Mouse (Mus musculus): ENCODE results near the gene Hipk2.
A peak's percentile ranks its signal among the peaks of the same experiment; 100 is the strongest.

Gene Hipk2

DNA sequence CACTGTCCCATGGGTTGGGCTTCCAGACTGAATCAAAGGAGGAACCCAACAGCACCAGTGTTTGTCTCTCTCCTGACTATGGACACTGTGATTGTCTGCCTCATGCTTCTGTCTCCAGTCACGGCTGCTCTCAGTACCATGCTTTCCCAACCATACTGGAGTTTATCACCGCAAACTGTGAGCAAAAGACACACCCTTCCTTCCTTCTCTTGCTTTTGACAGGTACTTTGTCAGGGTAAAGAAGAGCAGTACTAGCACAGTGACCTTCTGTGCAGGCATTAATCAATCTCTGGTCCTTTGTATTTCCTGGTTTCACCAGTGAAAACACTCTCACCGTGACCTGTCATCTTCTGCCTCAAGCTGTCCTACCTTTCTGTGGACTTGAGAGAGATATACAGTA lies 25.7 kb upstream of the Hipk2 start:
- DNase-seq = no peak

DNA sequence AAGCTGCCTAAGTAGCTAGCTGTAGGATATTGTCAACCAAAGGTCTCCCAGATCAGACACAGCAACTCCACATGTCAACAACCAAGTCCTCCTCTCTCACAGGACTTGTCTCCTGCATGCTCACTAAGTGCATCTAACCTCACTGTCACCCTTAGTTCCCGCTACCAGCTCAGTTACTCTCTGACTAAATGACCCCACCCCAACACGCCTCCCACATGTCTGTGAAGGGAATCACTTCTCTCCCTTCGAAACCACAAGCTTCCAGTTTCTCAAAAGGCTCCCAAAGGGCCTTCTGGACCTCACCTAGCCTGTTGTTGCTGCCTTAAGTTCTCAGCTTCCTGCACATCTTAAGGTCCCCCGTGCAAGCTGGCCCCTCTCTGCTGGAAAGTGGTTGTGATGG lies 25.2 kb upstream of the Hipk2 start:
- no peak for DNase-seq

DNA sequence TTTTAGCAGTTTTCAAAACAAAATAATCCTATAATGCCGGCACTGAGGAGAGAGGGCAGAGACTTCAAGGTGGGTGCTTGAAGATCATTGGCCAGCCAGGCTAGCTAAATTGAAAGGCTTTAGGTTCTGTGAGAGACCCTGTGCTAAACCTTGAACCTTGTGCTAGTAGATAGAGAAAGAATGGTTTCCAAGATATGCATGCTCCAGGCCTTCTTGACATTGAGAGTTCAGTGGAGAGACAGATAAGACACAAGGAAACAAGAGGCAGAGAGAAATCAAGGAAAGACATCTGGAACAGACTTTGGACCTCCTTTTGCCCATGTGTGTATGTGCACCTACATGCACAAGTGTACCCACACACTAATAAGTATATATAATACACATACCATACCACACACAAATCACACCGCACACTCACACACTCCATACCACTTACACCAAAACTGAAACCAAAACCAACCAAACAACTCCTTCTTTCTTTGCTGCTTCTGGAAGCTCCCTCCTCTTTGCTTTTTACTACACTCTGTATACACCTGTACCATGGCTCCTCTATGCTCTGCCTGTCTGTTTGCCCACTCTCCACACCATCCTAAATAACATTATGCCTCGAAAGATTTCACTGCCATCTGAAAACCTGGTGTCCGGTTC lies 24.6 kb upstream of the Hipk2 start:
- no peak for DNase-seq

DNA sequence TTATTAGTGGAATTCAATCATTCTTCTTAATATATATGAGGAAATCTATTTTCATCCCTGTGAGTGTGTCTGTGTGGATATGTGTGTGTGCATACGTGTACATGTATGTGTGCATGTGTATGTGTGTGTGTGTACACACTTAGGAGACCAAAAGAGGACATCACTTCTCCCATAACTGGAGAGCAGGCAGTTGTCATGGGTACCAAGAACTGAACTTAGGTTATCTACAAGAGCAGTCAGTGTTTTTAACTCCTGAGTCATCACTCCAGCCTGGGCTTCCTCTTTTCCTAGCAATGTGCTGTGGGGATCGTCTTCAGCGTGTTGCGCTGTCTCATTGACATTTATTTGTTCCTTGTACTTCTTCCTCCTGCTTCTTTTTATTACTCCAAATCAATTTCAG lies 24.1 kb upstream of the Hipk2 start:
- no peak for DNase-seq

DNA sequence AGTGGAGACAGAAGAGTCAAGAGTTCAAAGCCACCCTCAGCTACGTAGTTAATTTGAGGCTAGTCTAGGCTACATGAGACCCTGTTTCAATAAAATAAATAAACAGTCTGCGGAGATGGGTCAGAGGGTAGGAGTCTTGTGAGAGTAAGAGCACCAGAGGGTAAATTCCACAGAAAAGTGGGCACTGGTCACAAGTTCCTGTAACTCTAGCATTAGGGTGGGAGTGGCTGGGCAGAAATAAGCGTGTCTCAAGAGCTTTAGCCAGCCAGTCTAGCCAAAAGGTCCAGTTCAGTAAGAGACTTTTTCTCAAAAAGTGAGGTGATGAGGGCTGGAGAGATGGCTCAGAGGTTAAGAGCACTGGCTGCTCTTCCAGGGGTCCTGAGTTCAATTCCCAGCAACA lies 17.6 kb upstream of the Hipk2 start:
- no peak for DNase-seq

DNA sequence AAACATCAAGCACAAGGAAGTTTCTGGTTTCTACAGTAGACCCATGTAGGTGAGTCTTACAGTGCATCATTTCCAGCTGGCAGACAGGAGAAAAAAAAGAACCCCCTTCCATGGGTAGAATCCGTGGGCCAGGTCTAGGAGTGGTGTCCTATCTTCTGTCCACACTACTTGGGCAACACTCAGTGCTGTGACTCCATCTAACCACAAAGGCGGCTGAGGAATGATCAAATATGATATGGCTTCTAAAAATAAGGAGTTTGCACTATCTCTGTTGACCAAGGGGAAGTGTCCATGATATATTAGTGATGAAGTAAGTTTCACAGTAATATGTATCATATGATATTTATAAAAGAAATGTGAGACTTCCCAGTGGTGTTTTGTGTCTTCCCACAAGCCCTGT lies 16.1 kb upstream of the Hipk2 start:
- DNase-seq = no peak

DNA sequence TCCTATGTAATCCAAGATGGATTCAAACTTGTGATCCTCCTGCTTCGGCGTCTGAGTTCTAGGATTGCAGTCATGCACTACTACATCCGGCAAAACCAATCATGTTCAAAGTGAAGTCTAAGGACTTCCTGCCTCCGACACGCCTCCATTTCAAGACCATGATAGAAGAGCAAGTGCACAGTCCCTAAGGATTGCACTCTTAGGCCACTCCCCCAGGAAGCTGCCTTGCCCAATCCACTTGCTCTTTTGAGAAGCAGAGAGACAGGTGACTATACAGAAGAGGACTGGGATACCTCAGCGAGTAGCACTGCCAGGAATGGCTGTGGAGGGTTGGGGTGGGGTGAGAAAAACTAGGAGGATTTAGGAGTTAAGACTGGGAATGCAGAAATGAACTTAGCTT lies 13.2 kb upstream of the Hipk2 start:
- DNase-seq = no peak

DNA sequence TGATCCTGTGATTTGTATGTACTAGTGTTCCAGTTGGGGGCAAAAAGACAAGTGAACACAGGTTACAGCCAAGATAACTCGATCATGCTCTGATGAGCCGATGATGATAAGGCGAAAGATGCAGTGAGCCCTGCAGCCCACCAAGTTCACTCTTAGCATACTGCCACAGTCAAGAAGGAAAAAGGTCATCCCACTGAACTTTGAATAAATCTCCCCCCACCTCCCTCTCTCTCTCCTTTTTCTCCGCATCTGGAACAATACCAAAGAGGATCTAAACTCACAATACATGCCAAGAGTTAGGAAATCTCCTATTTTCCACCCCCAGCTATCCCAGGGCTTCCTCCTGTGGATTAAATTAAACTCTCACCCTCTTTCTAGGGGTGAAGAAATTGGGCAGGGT lies 11.5 kb upstream of the Hipk2 start:
- no peak for DNase-seq

DNA sequence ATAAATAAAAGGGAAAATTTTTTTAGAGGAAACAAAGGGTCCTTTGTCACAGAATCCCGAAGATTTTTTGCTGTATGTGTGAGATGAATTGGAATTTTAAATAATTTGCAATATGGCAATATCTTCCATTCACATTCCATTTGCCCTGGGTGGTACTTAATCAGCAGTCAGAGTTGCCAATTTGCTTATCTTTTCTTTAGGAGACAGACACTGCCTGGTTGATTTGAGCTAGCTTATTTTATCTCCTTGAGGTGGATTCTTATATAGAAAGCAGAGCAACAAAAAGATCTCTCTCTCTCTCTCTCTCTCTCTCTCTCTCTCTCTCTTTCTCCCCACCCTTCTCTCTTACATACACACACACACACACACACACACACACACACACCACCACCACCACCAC lies 9.2 kb upstream of the Hipk2 start:
- DNase-seq = no peak

DNA sequence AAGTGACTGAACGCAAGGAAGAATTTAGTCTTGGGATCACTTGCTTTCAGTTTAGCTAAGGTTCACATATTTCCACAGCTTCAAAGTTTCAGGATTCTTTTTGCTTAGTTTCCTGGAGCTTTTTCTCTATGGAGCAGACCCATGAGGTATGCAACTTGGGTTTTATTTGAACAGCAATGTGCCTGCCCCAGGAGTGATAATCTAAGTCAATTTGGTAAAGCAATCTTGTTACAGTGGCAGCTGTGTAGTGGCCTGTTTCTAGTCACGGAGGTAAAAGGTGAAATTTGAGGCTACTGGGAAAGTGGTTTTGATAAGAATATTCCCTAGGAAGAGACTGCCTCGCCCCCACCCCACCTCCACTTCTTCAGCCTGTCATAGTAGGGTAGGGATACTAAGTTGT lies 8.5 kb upstream of the Hipk2 start:
- DNase-seq = no peak

DNA sequence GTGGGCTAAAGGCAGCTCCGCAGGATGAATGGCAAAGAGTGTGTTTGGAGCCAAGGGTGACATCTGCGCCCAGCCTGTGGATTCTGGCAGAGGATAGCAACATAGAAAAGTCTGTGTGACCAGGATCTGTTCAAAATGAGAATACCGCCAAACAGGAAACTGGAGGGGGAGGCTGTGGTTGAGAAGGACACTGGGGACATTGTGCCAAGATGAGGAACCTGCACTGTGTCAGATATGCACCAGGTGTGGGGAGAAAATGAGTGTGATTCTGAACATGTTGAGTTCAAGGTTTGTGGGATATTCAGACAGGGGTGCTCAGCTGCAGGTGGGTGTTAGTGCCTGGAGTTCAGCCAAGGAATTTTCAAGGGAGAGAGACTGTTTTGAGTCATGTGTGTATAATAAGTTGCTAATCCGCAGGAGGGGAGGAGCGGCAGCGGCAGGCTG lies 6.8 kb upstream of the Hipk2 start:
- peak; percentile 61 for DNase-seq

DNA sequence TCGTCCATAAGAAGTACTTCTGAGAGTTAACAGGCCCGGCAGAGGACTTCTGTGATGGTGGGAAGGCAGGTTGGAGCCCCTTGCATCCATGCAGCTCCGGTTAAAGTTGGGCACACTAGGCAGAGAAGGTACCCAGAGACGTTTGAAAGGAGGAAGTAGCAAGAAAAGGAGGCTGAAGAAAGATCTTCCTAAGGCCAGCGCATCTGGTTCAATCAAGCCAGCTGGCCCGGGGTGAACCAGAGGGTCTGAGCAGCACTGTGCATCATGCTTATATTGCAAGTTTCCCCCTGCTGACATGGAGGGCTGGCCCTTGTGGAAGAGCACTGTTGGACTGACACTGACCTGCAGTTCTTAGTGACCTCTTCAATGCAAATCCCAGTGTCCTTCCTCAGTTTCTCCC lies 6.0 kb upstream of the Hipk2 start:
- no peak for DNase-seq

DNA sequence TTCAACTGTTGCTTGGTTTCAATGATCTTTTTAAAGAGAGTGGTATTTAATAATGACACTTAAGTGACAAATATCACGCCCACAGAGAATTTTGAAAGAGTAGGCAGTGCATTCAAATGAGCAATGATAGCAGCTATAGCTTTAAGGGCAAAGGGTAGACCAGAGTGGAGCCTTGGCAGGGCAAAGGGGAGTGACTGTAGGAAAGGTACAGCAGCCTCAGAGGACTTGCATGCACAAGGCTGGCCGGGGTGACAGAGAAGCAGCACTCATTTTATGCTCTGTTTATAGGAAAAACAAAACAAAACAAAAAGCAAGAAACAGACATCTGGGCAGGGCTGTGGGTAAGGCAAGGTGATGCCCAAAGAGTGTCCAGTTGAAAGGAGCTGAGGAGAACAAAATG lies 5.5 kb upstream of the Hipk2 start:
- no peak for DNase-seq

DNA sequence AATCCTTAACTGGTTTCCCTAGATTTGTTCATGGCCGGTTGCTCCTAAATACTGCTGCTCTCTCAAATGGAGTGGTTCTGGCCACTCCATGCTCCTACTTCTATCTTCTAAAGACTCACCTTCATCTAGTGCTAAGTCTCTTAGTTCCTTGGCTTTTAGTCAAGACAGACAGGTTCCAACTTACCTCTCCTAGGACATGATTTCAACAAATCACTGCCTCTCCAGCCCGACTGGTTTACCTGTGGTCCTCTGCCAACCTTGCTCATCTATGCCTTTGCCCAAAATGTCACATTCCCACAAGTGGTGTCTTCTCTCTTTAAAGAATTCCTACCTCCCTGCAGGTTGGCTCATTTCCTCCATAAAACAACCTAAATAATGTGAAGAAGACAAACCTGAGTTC lies 1.7 kb upstream of the Hipk2 start:
- no peak for DNase-seq

DNA sequence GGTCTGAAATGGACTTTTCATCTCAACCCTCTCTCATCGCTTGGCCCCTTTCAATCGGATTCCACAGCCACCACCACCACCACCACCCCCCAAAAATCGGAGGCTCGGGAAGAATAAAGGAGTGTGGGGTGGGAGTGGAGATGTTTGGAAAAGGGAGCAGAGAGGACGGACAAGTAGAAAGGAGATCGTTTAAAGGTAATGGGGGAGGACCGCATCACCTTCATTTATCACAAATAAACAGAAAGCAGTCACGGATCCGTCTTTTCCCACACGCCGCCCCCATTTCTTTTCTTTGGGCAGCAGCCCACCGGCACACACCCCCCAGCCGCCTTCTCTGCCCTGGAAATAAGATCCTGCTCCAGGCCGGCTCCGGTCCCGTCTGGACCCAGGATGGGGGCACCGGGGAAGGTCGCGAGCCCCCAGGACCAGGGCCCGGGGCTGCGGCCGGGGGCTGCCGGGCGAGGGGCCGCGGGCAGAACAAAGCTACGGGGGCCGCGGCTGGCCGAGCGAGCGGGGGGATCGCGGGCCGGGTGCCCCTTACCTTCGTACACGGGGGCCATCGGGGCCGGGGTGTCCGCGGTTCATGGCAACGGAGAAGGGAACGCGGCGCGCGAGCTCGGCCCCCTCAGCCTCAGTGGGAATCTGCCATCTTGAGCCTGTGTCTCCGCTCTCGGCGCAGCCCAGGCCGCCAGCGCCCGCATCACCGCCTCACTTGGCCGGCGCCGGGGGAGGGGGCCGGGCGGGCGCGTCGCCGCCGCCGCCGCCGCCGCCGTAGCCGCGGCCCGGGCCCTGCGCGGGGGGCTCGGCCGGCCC lies 501 bp downstream of the Hipk2 start, which contains the start of gene Tbxas1:
Gene Tbxas1, plus strand, starts transcription at position 147 of the 813 bp plus-strand sequence.
- peak; percentile 41 for DNase-seq

DNA sequence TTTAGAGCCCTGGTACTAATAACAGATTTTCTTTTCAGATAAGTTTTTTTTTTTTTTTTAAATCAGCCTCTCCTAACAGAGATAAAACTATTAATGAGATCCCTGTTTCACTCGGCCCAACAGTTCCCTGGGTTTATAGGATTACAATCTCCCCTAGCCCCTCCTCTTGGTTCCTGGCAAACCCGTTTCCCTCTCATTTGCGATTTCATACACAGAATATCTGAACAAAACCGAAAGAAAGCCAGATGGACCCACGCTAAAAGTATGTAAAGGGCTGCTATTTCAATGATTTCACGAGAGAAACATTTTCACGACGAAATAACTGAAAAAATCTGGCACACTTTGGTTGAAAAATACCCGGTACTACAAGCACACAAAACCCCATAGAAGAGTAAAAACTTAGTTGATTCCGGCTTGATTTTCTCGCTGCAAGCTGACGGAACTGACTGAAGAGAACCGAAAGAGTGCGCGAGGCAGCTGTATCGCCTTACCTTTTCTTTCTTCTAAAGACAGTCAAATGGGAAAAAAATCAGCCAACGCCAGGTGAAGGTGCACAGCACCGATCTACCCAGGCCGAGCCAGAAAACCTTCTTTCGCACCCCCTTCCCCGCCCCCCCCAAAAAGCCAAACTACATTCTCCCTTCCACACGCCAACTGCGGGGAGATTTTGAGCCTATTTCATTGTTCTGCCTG lies 1.3 kb downstream of the Hipk2 start:
- no peak for DNase-seq

DNA sequence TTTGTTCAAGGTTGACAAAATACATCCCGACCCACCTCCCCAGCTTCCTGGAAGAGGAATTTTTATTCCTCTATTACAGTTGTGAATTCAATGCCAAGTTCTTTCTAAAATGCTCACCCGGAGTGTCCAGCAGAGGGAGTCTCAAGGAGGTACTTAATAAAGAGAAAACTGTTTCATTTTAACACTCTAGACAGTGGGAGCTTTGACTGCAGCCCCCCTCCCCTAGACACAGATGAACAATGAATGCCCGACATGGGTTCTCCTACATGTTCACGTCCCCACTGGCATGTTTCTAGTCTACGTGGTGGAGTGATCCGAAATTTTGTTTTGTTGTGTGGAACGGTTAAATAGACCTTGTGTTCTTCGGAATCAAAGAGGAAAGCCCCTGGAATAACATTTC lies 1.9 kb downstream of the Hipk2 start:
- peak; percentile 39 for DNase-seq

DNA sequence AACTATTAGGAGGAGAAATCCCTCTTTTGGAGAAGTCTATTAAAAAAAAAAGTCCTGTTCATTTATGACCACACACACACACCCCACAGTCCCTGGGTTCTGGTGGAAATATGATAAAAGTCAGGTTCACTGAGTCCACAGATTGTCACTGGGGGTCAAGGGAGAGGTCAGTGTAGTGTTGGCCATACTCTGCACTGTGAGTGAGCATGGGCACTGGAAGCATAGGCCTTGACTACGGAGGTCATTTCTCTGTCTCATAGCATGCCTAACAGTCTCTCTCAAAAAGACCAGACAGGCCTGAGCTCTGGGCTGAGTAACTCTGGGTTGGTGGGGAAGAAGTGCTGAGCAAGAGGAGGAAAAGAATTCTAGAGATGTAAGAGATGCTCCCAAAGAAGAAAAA lies 2.6 kb downstream of the Hipk2 start:
- no peak for DNase-seq

DNA sequence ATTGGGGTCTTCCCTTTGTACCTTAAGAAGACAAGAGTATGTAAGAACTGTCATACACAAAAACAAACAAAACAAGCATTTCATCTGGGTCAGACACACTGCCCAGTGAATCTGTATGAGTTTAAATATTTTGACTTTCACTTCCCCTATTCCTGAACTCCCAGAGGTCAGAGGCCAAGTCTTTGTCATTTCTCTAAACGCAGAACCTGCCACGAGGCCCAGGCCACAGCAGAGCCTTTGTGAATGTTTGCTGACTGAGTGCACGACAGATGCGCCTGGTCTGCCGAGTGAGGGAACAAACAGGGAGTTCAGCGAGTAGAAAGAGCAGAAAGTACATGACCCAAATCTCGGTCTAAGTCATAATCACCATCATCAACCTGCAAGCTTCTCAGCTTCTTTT lies 4.9 kb downstream of the Hipk2 start:
- no peak for DNase-seq

DNA sequence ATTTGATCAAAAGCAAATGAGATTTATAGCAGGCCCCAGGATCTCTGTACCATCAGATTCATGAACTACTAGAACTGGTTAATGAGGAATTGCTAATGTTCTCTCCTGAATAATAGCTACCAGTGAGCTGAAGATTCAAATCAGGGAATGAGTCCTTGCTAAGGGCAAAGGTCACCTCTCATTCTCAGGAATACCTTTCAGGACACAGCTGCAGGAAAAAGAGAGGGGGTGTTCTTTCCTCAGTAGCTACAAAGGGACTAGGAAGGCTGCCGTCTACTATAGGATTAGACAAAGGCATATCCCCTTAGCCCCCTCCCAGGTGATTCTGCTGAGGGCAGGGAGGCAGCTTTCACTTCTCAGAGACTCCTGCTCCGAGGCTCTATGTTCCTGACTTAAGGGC lies 5.9 kb downstream of the Hipk2 start:
- DNase-seq = no peak

DNA sequence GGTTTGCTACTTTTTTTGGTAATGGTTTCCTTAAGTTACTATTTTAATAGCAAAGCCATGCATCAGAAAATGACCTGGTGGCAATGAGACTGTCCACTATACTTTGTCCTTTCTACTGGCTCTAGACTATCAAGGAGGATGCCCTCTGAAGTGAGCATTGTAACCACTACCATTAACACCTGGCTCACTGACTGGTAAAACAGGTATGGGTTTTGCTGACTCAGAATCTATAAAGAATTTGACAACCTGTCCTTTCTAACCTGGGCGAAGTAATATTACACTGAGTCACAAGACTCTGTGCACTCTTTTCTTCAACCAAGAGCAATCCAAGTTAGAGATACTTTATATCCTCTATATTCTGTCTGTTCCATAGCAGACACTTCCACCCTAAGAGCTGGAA lies 7.0 kb downstream of the Hipk2 start:
- no peak for DNase-seq

DNA sequence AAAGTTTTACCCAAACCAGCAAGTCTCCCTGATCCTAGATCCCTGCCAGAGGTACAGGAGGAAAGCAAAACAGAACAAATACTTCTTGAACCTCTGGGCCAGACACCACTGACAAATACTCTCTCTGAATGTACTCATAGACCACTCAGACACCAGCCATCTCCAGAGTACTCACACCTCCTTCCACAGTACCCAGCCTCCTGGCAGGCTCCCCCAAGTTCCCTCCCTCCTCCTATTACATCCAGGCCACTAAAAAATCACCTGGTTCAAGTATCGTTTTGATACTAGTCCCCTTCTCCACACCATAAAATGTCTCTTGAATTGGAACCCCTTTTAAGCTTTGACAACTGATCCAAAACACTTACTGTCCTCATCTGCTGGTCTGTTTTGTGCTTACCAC lies 8.7 kb downstream of the Hipk2 start:
- DNase-seq = no peak

DNA sequence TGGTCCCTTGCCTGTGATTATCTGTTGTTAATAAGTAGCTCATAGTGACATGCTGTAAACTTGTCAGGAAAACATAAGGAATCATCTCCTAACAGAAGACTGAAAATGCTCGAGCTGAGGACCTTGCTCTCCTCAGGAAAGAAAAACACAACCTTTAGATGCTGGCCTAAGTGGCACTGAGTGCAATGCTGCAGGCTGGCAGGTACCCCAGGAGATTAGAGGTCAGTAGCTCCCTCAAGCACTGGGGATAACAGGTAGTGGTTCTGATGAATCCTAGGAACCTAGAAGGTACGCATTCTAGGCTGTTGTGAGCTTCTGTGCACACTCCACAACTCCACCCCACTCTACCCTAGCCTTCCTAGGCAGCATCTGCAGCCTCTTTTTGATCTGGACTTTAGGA lies 9.2 kb downstream of the Hipk2 start:
- no peak for DNase-seq

DNA sequence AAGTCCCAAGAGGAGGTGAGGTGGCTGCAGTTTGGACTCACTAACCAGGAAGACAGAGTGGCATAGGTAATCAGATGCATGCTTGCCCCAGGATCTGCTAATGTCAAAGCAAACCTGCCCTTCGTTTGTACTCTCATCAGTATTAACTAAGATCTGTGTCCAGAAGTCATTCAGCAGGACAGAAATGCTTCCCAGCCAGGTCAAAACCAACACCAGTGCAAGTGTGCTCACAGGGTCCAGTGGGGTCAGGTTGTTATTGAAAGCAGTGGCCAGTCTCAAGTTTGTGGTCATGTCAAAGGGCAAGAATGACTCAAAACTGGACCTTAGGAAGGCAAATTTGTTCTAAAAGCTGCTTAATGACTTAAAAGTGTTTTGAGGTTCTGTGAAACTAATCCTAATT lies 9.6 kb downstream of the Hipk2 start:
- no peak for DNase-seq
